In genomic region chr11:22677337-22677736, GRCm38 (mm10) we compare ENCODE assay signal across 9 mouse cellular contexts.
A peak's percentile ranks its signal among the peaks of the same experiment; 100 is the strongest.
DNase-seq lines count a peak whose midpoint lies in the region; ATAC-seq and TF ChIP-seq lines count a peak whose summit lies in the region.
"Had no signal": no experiment of that assay in that cellular context is flagged by ENCODE, and none has a peak within 500 bp of the region (broad histone marks: within the 10 kb centered on the region; RNA-seq: fewer than 3 reads in every experiment).

No protein-coding gene starts in this region.

- H3K4me1 ChIP-seq in liver, embryonic 14.5 days (replicated peaks; ENCODE audit: control insufficient read depth in 2 of 2, insufficient read depth in 2 of 2, low read length in 1 of 2) = no peaks in the 10 kb centered on the region; a peak in 1 of 4 replicates
- no peaks in the 10 kb centered on the region for H3K4me1 ChIP-seq in midbrain, embryonic 11.5 days (ENCODE audit: control insufficient read depth, insufficient read depth, low read length)
- no peaks in the 10 kb centered on the region for H3K4me1 ChIP-seq in intestine, embryonic 16.5 days (ENCODE audit: control insufficient read depth, insufficient read depth, low read length)

- no peaks in the 10 kb centered on the region for H3K36me3 ChIP-seq in liver, embryonic 14.5 days (replicated peaks; ENCODE audit: control insufficient read depth, insufficient read depth, low read depth)
- H3K36me3 ChIP-seq in midbrain, embryonic 11.5 days (ENCODE audit: control insufficient read depth, insufficient read depth, low read length) = no peaks in the 10 kb centered on the region
- no peaks in the 10 kb centered on the region for H3K36me3 ChIP-seq in intestine, embryonic 16.5 days (ENCODE audit: control insufficient read depth, insufficient read depth, low read length)
- H3K36me3 ChIP-seq: limb, embryonic 12.5 days had no signal

- TF ChIP-seq CTCF in liver, embryonic 14.5 days (IDR thresholded peaks at IDR 0.05; ENCODE audit: low read depth) = peak; percentile 53

- DNase-seq in retina, postnatal 1 day = peak; percentile 30
- DNase-seq in retina, embryonic 14.5 days (ENCODE audit: low spot score) = no peak
- peak; percentile 47 for DNase-seq in adrenal gland, postnatal 10 days
- DNase-seq in liver, embryonic 14.5 days (ENCODE audit: low read depth in 3 of 3, low spot score in 3 of 3) = no peak
- DNase-seq in thymus, postnatal 10 days (ENCODE audit: low spot score in 2 of 2) = peak; percentile 46 to 49
- DNase-seq in midbrain, embryonic 11.5 days (ENCODE audit: low spot score, missing footprints) = no peak

- H3K4me3 ChIP-seq in liver, embryonic 14.5 days (ENCODE audit: insufficient read depth in 1 of 2, low read depth in 2 of 2, low read length in 2 of 2) = no peak overlapping the region
- H3K4me3 ChIP-seq in midbrain, embryonic 11.5 days (ENCODE audit: low read depth, low read length) = no peak overlapping the region
- H3K4me3 ChIP-seq in intestine, embryonic 16.5 days (ENCODE audit: low read length) = no peak overlapping the region
- H3K4me3 ChIP-seq: limb, embryonic 12.5 days had no signal

- H3K9me3 ChIP-seq in liver, embryonic 14.5 days (ENCODE audit: control insufficient read depth, low read length) = no peaks in the 10 kb centered on the region
- H3K9me3 ChIP-seq in midbrain, embryonic 11.5 days (ENCODE audit: control insufficient read depth, low read length) = no peaks in the 10 kb centered on the region
- no peaks in the 10 kb centered on the region for H3K9me3 ChIP-seq in intestine, embryonic 16.5 days (ENCODE audit: control insufficient read depth, low read length)
- H3K9me3 ChIP-seq: limb, embryonic 12.5 days had no signal

- no peak for TF ChIP-seq EP300 in liver, embryonic 14.5 days (IDR thresholded peaks at IDR 0.05; ENCODE audit: low read depth)

- no peaks in the 10 kb centered on the region for H3K27me3 ChIP-seq in liver, embryonic 14.5 days (ENCODE audit: control insufficient read depth, insufficient read depth, low read length)
- H3K27me3 ChIP-seq in midbrain, embryonic 11.5 days (ENCODE audit: control insufficient read depth, insufficient read depth, low read length) = no peaks in the 10 kb centered on the region
- no peaks in the 10 kb centered on the region for H3K27me3 ChIP-seq in intestine, embryonic 16.5 days (replicated peaks; ENCODE audit: control insufficient read depth, insufficient read depth, low read length)
- H3K27me3 ChIP-seq: limb, embryonic 12.5 days had no signal

- no peak overlapping the region for H3K4me2 ChIP-seq in liver, embryonic 14.5 days (ENCODE audit: low read depth)
- no peak overlapping the region for H3K4me2 ChIP-seq in midbrain, embryonic 11.5 days
- no peak overlapping the region for H3K4me2 ChIP-seq in intestine, embryonic 16.5 days (ENCODE audit: low read depth, low read length)
- H3K4me2 ChIP-seq: limb, embryonic 12.5 days had no signal

- no peak for ATAC-seq in liver, embryonic 14.5 days (ENCODE audit: insufficient read depth)
- no peak for ATAC-seq in midbrain, embryonic 11.5 days (ENCODE audit: low FRiP score)
- ATAC-seq in erythroid progenitor cell, adult 5-6 weeks (replicated peaks; ENCODE audit: low FRiP score, poor library complexity, severe bottlenecking) = no peak
- ATAC-seq in intestine, embryonic 16.5 days = no peak

- no peak overlapping the region for H3K9ac ChIP-seq in liver, embryonic 14.5 days (replicated peaks)
- H3K9ac ChIP-seq in midbrain, embryonic 11.5 days (ENCODE audit: low read length) = no peak overlapping the region
- H3K9ac ChIP-seq in intestine, embryonic 16.5 days (ENCODE audit: low read depth, low read length) = no peak overlapping the region
- H3K9ac ChIP-seq: limb, embryonic 12.5 days had no signal

- no peak overlapping the region for H3K27ac ChIP-seq in liver, embryonic 14.5 days
- no peak overlapping the region for H3K27ac ChIP-seq in midbrain, embryonic 11.5 days (ENCODE audit: low read depth, low read length)
- no peak overlapping the region for H3K27ac ChIP-seq in intestine, embryonic 16.5 days (ENCODE audit: low read length)
- H3K27ac ChIP-seq: limb, embryonic 12.5 days had no signal

- WGBS in liver, embryonic 14.5 days (ENCODE audit: insufficient replicate concordance) = 23% methylated on average over 2 of the region's 2 CpGs
- WGBS in midbrain, embryonic 11.5 days = 47% methylated on average over 2 of the region's 2 CpGs
- WGBS in intestine, embryonic 16.5 days = 32% methylated on average over 2 of the region's 2 CpGs

Comparison
In these comparisons a context has a peak if more than half of its experiments do, and no peak if none do; other contexts are left out.
1. DNase-seq: peak in retina, postnatal 1 day (single experiment), adrenal gland, postnatal 10 days (single experiment) and thymus, postnatal 10 days (2 of 2); none in retina, embryonic 14.5 days (single experiment), liver, embryonic 14.5 days (0 of 3) and midbrain, embryonic 11.5 days (single experiment).